Mouse (Mus musculus) stomach, postnatal 0 days (tissue): ENCODE results near the gene Rufy3.
A peak's percentile ranks its signal among the peaks of the same experiment; 100 is the strongest.

ENCODE experiments used
- CTCF ChIP-seq: IDR thresholded peaks from 2 replicates; pipeline ENCODE4 v1.5.1; 2016; ENCODE audit warnings: antibody characterized with exemption, low read depth, mild to moderate bottlenecking, moderate library complexity
- EP300 ChIP-seq: optimal IDR thresholded peaks from 2 replicates; pipeline ENCODE3; 2016; ENCODE audit warnings: antibody characterized with exemption

GRCm38 (mm10) chr5:88587211-88587934, 22.5 kb downstream of the Rufy3 start:
- TF ChIP-seq EP300 (no peak), CTCF (peak; percentile 36)
